Mouse (Mus musculus): Measurements from ENCODE around the gene Ifnar1.

Gene Ifnar1

GRCm38 (mm10) chr16:91461773-91462181 lies 23.3 kb upstream of the Ifnar1 start:
- DNase-seq: no peak

- DNase-seq: peak; percentile 86
Observed at GRCm38 (mm10) chr16:91462644-91463043, 22.4 kb upstream of the Ifnar1 start.

- DNase-seq: no peak
Observed at GRCm38 (mm10) chr16:91463400-91463799, 21.6 kb upstream of the Ifnar1 start.

GRCm38 (mm10) chr16:91463836-91464400 lies 21.1 kb upstream of the Ifnar1 start:
- DNase-seq: no peak

GRCm38 (mm10) chr16:91464594-91465504 lies 20.2 kb upstream of the Ifnar1 start:
- DNase-seq: peak; percentile 89

GRCm38 (mm10) chr16:91465505-91466240 lies 19.4 kb upstream of the Ifnar1 start:
- DNase-seq: no peak

GRCm38 (mm10) chr16:91466566-91466965 lies 18.5 kb upstream of the Ifnar1 start:
- DNase-seq: no peak

GRCm38 (mm10) chr16:91470470-91470869 lies 14.6 kb upstream of the Ifnar1 start:
- no peak for DNase-seq

- DNase-seq: no peak
Observed at GRCm38 (mm10) chr16:91471481-91471880, 13.6 kb upstream of the Ifnar1 start.

- no peak for DNase-seq
Observed at GRCm38 (mm10) chr16:91475753-91476152, 9.3 kb upstream of the Ifnar1 start.

- no peak for DNase-seq
Observed at GRCm38 (mm10) chr16:91478067-91478466, 7.0 kb upstream of the Ifnar1 start.

GRCm38 (mm10) chr16:91480517-91480916 lies 4.5 kb upstream of the Ifnar1 start:
- no peak for DNase-seq

GRCm38 (mm10) chr16:91484387-91484786 lies 651 bp upstream of the Ifnar1 start:
- no peak for DNase-seq

- no peak for DNase-seq
Observed at GRCm38 (mm10) chr16:91485841-91486240, 803 bp downstream of the Ifnar1 start.

GRCm38 (mm10) chr16:91488066-91488465 lies 3.0 kb downstream of the Ifnar1 start:
- no peak for DNase-seq

GRCm38 (mm10) chr16:91490897-91491296 lies 5.9 kb downstream of the Ifnar1 start:
- no peak for DNase-seq

- DNase-seq: peak; percentile 32
Observed at GRCm38 (mm10) chr16:91491473-91491872, 6.4 kb downstream of the Ifnar1 start.

- DNase-seq: no peak
Observed at GRCm38 (mm10) chr16:91495501-91495900, 10.5 kb downstream of the Ifnar1 start.

- DNase-seq: no peak
Observed at GRCm38 (mm10) chr16:91496206-91496605, 11.2 kb downstream of the Ifnar1 start.

GRCm38 (mm10) chr16:91496766-91497165 lies 11.7 kb downstream of the Ifnar1 start:
- no peak for DNase-seq

GRCm38 (mm10) chr16:91498041-91498440 lies 13.0 kb downstream of the Ifnar1 start:
- peak; percentile 67 for DNase-seq

- no peak for DNase-seq
Observed at GRCm38 (mm10) chr16:91504701-91505100, 19.7 kb downstream of the Ifnar1 start.

- DNase-seq: no peak
Observed at GRCm38 (mm10) chr16:91505116-91505601, 20.1 kb downstream of the Ifnar1 start.
